26 mouse cellular contexts compared by ENCODE assay signal in the genomic region with DNA sequence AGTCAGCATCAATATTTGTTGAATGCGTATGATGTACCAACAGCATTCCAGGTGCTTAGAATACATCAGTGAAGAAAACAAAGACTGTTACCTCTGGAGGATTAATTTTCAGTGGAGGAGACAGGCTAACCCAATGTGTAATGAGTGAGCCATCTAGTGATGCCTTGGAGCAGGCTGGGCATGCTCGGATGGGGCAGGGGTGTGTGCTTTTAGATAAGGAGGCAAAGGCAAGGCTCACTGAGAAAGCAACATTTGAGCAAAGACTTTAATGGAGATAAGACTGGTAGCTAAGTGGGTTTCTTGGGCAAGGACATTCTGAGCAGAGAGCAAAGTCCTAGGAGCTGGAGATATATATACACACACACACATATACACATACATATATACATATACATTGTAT. TPM values are rescaled to one million over a fixed set of nuclear protein-coding genes. Genes with fewer than 3 reads are reported as not detected.
A peak's percentile ranks its signal among the peaks of the same experiment; 100 is the strongest.
DNase-seq lines count a peak whose midpoint lies in the region; ATAC-seq and TF ChIP-seq lines count a peak whose summit lies in the region.
"Had no signal": no experiment of that assay in that cellular context is flagged by ENCODE, and none has a peak within 500 bp of the region (broad histone marks: within the 10 kb centered on the region; RNA-seq: fewer than 3 reads in every experiment).

No protein-coding gene starts in this region.

- H3K27ac ChIP-seq in stomach, embryonic 14.5 days (ENCODE audit: low read length) = no peak overlapping the region
- H3K27ac ChIP-seq in stomach, postnatal 0 days (replicated peaks) = no peak overlapping the region
- H3K27ac ChIP-seq in liver, embryonic 14.5 days = peak overlapping the region; percentile 83
- H3K27ac ChIP-seq in stomach, embryonic 15.5 days = no peak overlapping the region
- H3K27ac ChIP-seq: forebrain, embryonic 15.5 days; heart, embryonic 15.5 days; hindbrain, postnatal 0 days; limb, embryonic 13.5 days; lung, embryonic 15.5 days; neural tube, embryonic 13.5 days had no signal

- H3K9me3 ChIP-seq in stomach, embryonic 14.5 days (ENCODE audit: control insufficient read depth, low read depth, low read length) = no peaks in the 10 kb centered on the region
- no peaks in the 10 kb centered on the region for H3K9me3 ChIP-seq in stomach, postnatal 0 days (ENCODE audit: control insufficient read depth, low read length)
- H3K9me3 ChIP-seq in erythroblast, embryonic 14.5 days (ENCODE audit: control insufficient read depth, low read length) = peaks cover 2% of the 10 kb centered on the region; the same call in 1 of the 2 replicates
- no peaks in the 10 kb centered on the region for H3K9me3 ChIP-seq in liver, embryonic 14.5 days (ENCODE audit: control insufficient read depth, low read length)
- H3K9me3 ChIP-seq in stomach, embryonic 15.5 days = no peaks in the 10 kb centered on the region
- H3K9me3 ChIP-seq: forebrain, embryonic 15.5 days; heart, embryonic 15.5 days; limb, embryonic 13.5 days; lung, embryonic 15.5 days; neural tube, embryonic 13.5 days had no signal

- TF ChIP-seq EP300 in stomach, postnatal 0 days (optimal IDR thresholded peaks at IDR 0.05) = no peak
- peak; percentile 86 for TF ChIP-seq EP300 in liver, embryonic 14.5 days (IDR thresholded peaks at IDR 0.05; ENCODE audit: low read depth)

- no peaks in the 10 kb centered on the region for H3K4me1 ChIP-seq in stomach, embryonic 14.5 days (ENCODE audit: control insufficient read depth, insufficient read depth, low read length)
- H3K4me1 ChIP-seq in stomach, postnatal 0 days (replicated peaks; ENCODE audit: control insufficient read depth, insufficient read depth) = no peaks in the 10 kb centered on the region
- H3K4me1 ChIP-seq in erythroblast, embryonic 14.5 days (ENCODE audit: control insufficient read depth) = peaks cover 44% of the 10 kb centered on the region
- H3K4me1 ChIP-seq in liver, embryonic 14.5 days (replicated peaks; ENCODE audit: control insufficient read depth in 2 of 2, insufficient read depth in 2 of 2, low read length in 1 of 2) = peaks cover 26 to 29% of the 10 kb centered on the region in 2 experiments
- H3K4me1 ChIP-seq in stomach, embryonic 15.5 days = no peaks in the 10 kb centered on the region
- H3K4me1 ChIP-seq: forebrain, embryonic 15.5 days; heart, embryonic 15.5 days; limb, embryonic 13.5 days; lung, embryonic 15.5 days; neural tube, embryonic 13.5 days had no signal

- ATAC-seq in stomach, embryonic 14.5 days (ENCODE audit: insufficient number of reproducible peaks, insufficient read depth, low FRiP score, low read depth) = peak; percentile 28; the same call in 1 of the 2 replicates
- ATAC-seq in stomach, postnatal 0 days (ENCODE audit: low FRiP score, low TSS enrichment) = no peak
- ATAC-seq in liver, embryonic 14.5 days (ENCODE audit: insufficient read depth) = peak; percentile 96
- ATAC-seq in stomach, embryonic 15.5 days (ENCODE audit: insufficient read depth, low FRiP score, low read depth) = peak; percentile 89
- ATAC-seq: forebrain, embryonic 15.5 days; hindbrain, postnatal 0 days had no signal

- no peak overlapping the region for H3K9ac ChIP-seq in stomach, embryonic 14.5 days (replicated peaks; ENCODE audit: low read depth, low read length)
- no peak overlapping the region for H3K9ac ChIP-seq in stomach, postnatal 0 days (ENCODE audit: low read length)
- peak overlapping the region; percentile 50 for H3K9ac ChIP-seq in liver, embryonic 14.5 days (replicated peaks)
- no peak overlapping the region for H3K9ac ChIP-seq in stomach, embryonic 15.5 days
- H3K9ac ChIP-seq: forebrain, embryonic 15.5 days; heart, embryonic 15.5 days; limb, embryonic 13.5 days; lung, embryonic 15.5 days; neural tube, embryonic 13.5 days had no signal

- no peaks in the 10 kb centered on the region for H3K27me3 ChIP-seq in stomach, embryonic 14.5 days (ENCODE audit: control insufficient read depth, insufficient read depth, low read length)
- H3K27me3 ChIP-seq in stomach, postnatal 0 days (ENCODE audit: control insufficient read depth, insufficient read depth, low read length) = no peaks in the 10 kb centered on the region
- H3K27me3 ChIP-seq in erythroblast, embryonic 14.5 days (ENCODE audit: control insufficient read depth) = no peaks in the 10 kb centered on the region
- no peaks in the 10 kb centered on the region for H3K27me3 ChIP-seq in liver, embryonic 14.5 days (ENCODE audit: control insufficient read depth, insufficient read depth, low read length)
- no peaks in the 10 kb centered on the region for H3K27me3 ChIP-seq in stomach, embryonic 15.5 days (replicated peaks)
- H3K27me3 ChIP-seq: forebrain, embryonic 15.5 days; heart, embryonic 15.5 days; limb, embryonic 13.5 days; lung, embryonic 15.5 days; neural tube, embryonic 13.5 days had no signal

- no peak overlapping the region for H3K4me3 ChIP-seq in stomach, embryonic 14.5 days (ENCODE audit: low read depth, low read length)
- no peak overlapping the region for H3K4me3 ChIP-seq in stomach, postnatal 0 days (ENCODE audit: low read depth, low read length)
- H3K4me3 ChIP-seq in erythroblast, embryonic 14.5 days (replicated peaks) = peak overlapping the region; percentile 26
- H3K4me3 ChIP-seq in liver, embryonic 14.5 days (ENCODE audit: insufficient read depth in 1 of 2, low read depth in 2 of 2, low read length in 2 of 2) = no peak overlapping the region; a peak in 1 of 4 replicates
- H3K4me3 ChIP-seq in stomach, embryonic 15.5 days (replicated peaks) = no peak overlapping the region
- H3K4me3 ChIP-seq: forebrain, embryonic 15.5 days; heart, embryonic 15.5 days; limb, embryonic 13.5 days; lung, embryonic 15.5 days; neural tube, embryonic 13.5 days had no signal

- DNase-seq in stomach, postnatal 0 days (ENCODE audit: low spot score) = no peak
- DNase-seq in liver, embryonic 14.5 days (ENCODE audit: low read depth in 3 of 3, low spot score in 3 of 3) = peak; percentile 75 to 83 (median 78)
- no peak for DNase-seq in adrenal gland, postnatal 14 days
- no peak for DNase-seq in right cerebral cortex, postnatal 10 days (ENCODE audit: low spot score in 2 of 2)
- no peak for DNase-seq in urinary bladder, adult 18-20 months (ENCODE audit: low spot score in 2 of 2)
- DNase-seq: adrenal gland, adult 8-10 months; B cell, adult 2 months; cerebellum, adult 18-20 months; gastrocnemius, postnatal 36 days; heart, postnatal 4 days; kidney, adult 2 months; kidney, postnatal 4 days; layer of hippocampus, adult 9-11 months; lung, postnatal 4 days; midbrain, embryonic 14.5 days; right cerebral cortex, postnatal 14 days; thymus, postnatal 25 days had no signal

- TF ChIP-seq CTCF in stomach, postnatal 0 days (IDR thresholded peaks at IDR 0.05; ENCODE audit: low read depth) = no peak
- TF ChIP-seq CTCF in liver, embryonic 14.5 days (IDR thresholded peaks at IDR 0.05; ENCODE audit: low read depth) = peak; percentile 54

- H3K36me3 ChIP-seq in stomach, embryonic 14.5 days (ENCODE audit: control insufficient read depth, insufficient read depth, low read length) = no peaks in the 10 kb centered on the region
- no peaks in the 10 kb centered on the region for H3K36me3 ChIP-seq in stomach, postnatal 0 days (ENCODE audit: control insufficient read depth, insufficient read depth, low read length)
- H3K36me3 ChIP-seq in erythroblast, embryonic 14.5 days (ENCODE audit: control insufficient read depth) = no peaks in the 10 kb centered on the region
- H3K36me3 ChIP-seq in liver, embryonic 14.5 days (replicated peaks; ENCODE audit: control insufficient read depth, insufficient read depth, low read depth) = no peaks in the 10 kb centered on the region
- no peaks in the 10 kb centered on the region for H3K36me3 ChIP-seq in stomach, embryonic 15.5 days
- H3K36me3 ChIP-seq: forebrain, embryonic 15.5 days; heart, embryonic 15.5 days; limb, embryonic 13.5 days; lung, embryonic 15.5 days; neural tube, embryonic 13.5 days had no signal

- WGBS in stomach, embryonic 14.5 days = 85% methylated on average over 2 of the region's 2 CpGs
- 65% methylated on average over 2 of the region's 2 CpGs for WGBS in stomach, postnatal 0 days
- 37% methylated on average over 2 of the region's 2 CpGs for WGBS in liver, embryonic 14.5 days (ENCODE audit: insufficient replicate concordance)
- WGBS in stomach, embryonic 15.5 days = 68% methylated on average over 2 of the region's 2 CpGs

- no peak overlapping the region for H3K4me2 ChIP-seq in stomach, embryonic 14.5 days (replicated peaks; ENCODE audit: low read depth, low read length)
- H3K4me2 ChIP-seq in stomach, postnatal 0 days (replicated peaks; ENCODE audit: low read depth) = no peak overlapping the region
- peak overlapping the region; percentile 57 for H3K4me2 ChIP-seq in liver, embryonic 14.5 days (ENCODE audit: low read depth)
- H3K4me2 ChIP-seq in stomach, embryonic 15.5 days = no peak overlapping the region
- H3K4me2 ChIP-seq: forebrain, embryonic 15.5 days; heart, embryonic 15.5 days; limb, embryonic 13.5 days; lung, embryonic 15.5 days; neural tube, embryonic 13.5 days had no signal

RNA-seq across cellular contexts. Expression of a gene that starts 9.8 kb away (rescaled TPM):
- 14.7 and 15.7 TPM in 2 replicates for polyA plus RNA-seq in stomach, embryonic 14.5 days (2014; fragmentation: Nextera tagmentation; extraction: Ambion mirVana)
- polyA plus RNA-seq in stomach, postnatal 0 days (2015; fragmentation: Nextera tagmentation; extraction: Ambion mirVana) = 8.2 and 8.6 TPM in 2 replicates
- 0.42 and 0.50 TPM in 2 replicates for polyA plus RNA-seq in erythroblast, embryonic 14.5 days (2012)
- 3.0 and 4.8 TPM in 2 replicates for polyA plus RNA-seq in liver, embryonic 14.5 days (2012; rRNA removed)
- 8.8 TPM in 2 replicates for polyA plus RNA-seq in liver, embryonic 14.5 days (2014; fragmentation: Nextera tagmentation; extraction: Ambion mirVana)
- 16.8 and 17.8 TPM in 2 replicates for polyA plus RNA-seq in stomach, embryonic 15.5 days (2015; fragmentation: Nextera tagmentation; extraction: Ambion mirVana)
- total RNA-seq in adrenal gland, postnatal 14 days (2021) = 21.8 and 27.3 TPM in 2 replicates

Comparison
In these comparisons a context has a peak if more than half of its experiments do, and no peak if none do; other contexts are left out.
1. DNase-seq: peak in liver, embryonic 14.5 days (3 of 3); none in stomach, postnatal 0 days (single experiment), adrenal gland, postnatal 14 days (single experiment), right cerebral cortex, postnatal 10 days (0 of 2) and urinary bladder, adult 18-20 months (0 of 2).